Mouse (Mus musculus): ENCODE results near the gene Pdcd4.

DNA sequence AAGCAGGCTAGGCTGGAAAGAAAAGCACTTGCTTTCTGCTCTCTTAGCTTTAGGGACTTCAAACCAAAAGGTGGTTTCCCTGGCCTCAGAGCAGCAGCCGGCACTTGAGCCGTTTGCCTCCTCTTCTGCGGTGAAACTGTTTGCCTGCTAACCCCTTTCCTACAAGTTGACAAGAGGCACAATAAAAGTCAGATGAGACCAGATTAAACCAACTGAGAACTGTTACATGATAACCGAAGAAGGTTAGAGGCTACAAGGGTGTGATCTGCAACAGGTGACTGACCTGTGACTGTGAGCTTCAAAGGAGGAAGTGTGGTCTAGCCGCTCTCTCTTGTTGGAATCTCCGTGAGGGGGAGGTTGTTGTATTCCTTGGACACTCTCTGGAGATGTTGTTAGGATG is 20.5 kb upstream of the Pdcd4 start:
- no peak for TF ChIP-seq POLR2A (IDR thresholded peaks at IDR 0.05; ENCODE audit: insufficient read depth, low read length)
- TF ChIP-seq CTCF (IDR thresholded peaks at IDR 0.05; ENCODE audit: low read depth, low read length), result no peak
- no peak for TF ChIP-seq EP300 (IDR thresholded peaks at IDR 0.05; ENCODE audit: insufficient read depth, low read depth, low read length)

Data from ES-Bruce4 (cell line).